Mouse (Mus musculus) olfactory bulb, adult 2 months (tissue): ENCODE results near the gene Clybl.

ENCODE experiments used
- CTCF ChIP-seq: fragments of 200-500 bp; IDR thresholded peaks from 2 replicates; pipeline ENCODE4 v1.5.1; 2012; ENCODE audit warnings: low read depth, mild to moderate bottlenecking, low read length, moderate library complexity; ENCODE audit not compliant: insufficient read depth
- POLR2A ChIP-seq: fragments of 200-500 bp; IDR thresholded peaks from 2 replicates; pipeline ENCODE4 v1.6.1; 2012; ENCODE audit warnings: mild to moderate bottlenecking, low read depth, low read length, moderate library complexity; ENCODE audit not compliant: insufficient read depth

GRCm38 (mm10) chr14:122160916-122161315 lies 20.6 kb upstream of the Clybl start:
- TF ChIP-seq CTCF (no peak), POLR2A (no peak)
